Mouse (Mus musculus) 3134 (cell line): ENCODE measurements around the gene Grik5.
"Not testable (repeated sequence)": the region's sequence is repeated elsewhere in the genome, so short reads cannot be mapped to it uniquely, and the experiment has no call there.

ENCODE experiments used
- DNase-seq: peaks from one replicate; pipeline ENCODE4 v3.0.0-alpha.2; 2011; ENCODE audit warnings: low spot score; ENCODE audit not compliant: insufficient read length; ENCODE audit errors: extremely low read depth

Gene Grik5

DNA sequence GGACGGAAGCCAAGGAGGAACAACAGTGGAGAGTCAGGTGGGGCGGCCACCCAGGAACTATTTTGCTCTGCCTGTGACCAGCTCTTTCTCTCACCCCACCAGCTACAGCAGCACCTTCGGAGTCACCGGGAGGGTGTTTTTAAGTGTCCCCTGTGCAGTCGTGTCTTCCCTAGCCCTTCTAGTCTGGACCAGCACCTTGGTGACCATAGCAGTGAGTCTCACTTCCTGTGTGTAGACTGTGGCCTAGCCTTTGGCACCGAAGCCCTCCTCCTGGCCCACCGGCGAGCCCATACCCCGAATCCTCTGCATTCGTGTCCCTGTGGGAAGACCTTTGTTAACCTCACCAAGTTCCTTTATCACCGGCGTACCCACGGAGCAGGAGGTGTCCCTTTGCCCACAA lies 8.3 kb upstream of the Grik5 start:
- no peak for DNase-seq

GRCm38 (mm10) chr7:25079496-25080026 lies 7.4 kb upstream of the Grik5 start:
- no peak for DNase-seq

- DNase-seq: no peak
Measured at GRCm38 (mm10) chr7:25077414-25077755, 5.2 kb upstream of the Grik5 start.

GRCm38 (mm10) chr7:25076663-25077413 lies 4.7 kb upstream of the Grik5 start:
- DNase-seq: peak; percentile 96

GRCm38 (mm10) chr7:25076296-25076662 lies 4.1 kb upstream of the Grik5 start:
- DNase-seq: no peak

DNA sequence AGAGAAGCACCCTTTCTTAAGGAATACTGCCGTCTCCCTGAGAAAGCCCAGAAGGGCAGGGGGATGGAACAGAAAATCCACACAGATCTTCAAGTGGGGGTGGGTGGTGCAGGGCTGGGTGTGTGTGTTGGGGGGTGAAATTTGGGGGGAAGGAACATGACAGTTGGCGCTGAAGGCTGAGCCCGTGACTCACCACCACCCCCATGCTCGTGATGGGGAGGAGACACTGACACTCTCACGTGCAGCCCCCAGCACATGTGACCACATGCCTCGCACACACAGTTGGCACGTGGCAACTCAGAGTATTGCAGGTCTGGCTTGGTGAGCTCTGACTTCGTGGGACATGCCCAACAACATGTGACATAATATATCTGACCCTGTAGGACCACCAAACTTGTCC lies 1.8 kb upstream of the Grik5 start:
- DNase-seq: no peak

DNA sequence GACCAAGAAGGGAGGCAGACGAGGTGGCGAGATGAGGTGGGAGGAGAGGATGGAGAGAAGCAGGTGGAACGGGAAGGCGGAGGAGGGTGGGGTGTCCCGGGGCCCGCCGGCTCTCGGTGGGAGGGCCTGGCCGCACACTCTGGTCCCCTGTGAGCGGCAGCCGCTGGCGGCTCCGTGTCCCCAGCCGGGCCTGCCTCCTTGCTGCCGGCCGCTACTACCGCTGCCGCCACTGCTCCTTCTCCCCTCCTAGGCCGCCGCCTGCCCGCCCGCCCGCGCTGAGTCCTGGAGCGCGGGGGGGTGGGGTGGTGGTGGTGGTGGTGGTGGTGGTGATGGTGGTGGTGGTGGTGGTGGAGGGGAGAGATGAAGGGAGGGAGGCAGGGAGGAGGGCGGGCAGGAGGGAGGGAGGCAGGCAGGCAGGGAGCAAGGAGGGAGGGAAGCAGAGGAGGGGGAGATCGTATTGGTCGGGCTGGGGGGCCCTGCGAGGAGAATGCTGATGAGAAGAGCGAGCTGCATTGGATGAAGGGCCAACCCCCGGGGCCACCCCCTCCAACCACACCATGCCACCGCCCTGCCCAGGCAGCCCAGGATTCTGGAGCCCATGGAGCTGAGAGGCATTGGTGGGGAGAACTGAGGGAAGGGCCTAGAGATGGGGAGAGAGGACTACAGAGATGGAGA lies 707 bp upstream of the Grik5 start:
- no peak for DNase-seq

DNA sequence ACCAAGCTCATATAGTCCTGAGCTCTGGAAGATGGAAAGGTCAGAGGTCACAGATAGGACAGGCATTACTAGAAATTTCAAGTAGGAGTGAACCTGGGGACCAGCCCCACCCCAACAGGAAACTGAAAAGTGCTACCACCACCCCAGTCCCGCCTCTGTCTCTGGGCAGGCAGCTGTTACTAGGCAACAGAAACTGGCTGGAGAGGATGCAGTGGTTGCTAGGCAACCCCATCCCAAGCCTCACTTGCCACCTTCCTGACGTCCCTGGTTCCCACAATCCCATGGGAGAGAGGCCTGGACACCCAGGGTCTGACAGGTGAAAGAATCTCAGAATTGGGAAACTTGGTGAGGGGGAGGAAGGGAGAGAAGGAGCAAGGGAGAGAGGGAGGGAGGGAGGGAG lies 3.4 kb downstream of the Grik5 start:
- no peak for DNase-seq

- DNase-seq: no peak
Measured at GRCm38 (mm10) chr7:25067909-25068656, 4.1 kb downstream of the Grik5 start.

DNA sequence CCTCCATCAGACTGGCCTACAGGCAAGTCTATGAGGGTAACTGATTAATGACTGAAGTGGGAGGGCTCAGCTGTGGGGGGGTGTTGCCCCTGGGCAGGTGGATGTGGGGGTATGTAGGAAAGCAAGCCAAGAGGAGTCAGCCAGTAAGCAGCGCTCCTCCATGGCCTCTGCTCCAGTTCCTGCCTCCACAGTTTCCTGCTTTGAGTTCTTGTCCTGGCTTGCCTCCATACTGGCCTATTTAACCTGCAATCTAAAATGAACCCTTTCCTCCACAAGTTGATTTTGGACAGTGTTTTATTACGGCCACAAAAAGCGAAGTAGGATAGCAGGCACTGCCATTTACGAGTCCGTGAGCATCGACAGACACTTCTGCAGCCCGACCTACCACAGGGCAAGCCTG lies 4.8 kb downstream of the Grik5 start:
- DNase-seq: no peak

GRCm38 (mm10) chr7:25063900-25064299 lies 8.2 kb downstream of the Grik5 start:
- DNase-seq: no peak

DNA sequence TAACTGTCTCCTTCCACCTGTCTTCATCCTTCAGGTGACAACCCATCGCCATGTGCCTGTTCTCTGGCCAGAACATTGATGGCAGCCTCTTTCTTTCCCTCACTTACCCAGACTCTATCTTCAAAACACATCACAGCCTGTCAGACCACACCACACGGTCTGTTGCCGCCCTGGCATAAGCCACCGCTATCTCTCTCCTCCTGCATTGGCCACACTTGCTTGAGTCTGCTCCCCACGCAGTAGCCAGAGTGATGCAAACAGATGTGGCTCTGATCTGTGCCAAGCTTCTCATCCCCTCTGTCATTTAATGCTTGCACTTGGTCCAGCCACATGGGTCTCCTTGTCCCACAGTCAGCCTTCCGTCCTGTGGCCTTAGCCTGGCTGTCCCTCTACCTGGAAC lies 8.8 kb downstream of the Grik5 start:
- DNase-seq: no peak

GRCm38 (mm10) chr7:25058836-25059235 lies 13.3 kb downstream of the Grik5 start:
- no peak for DNase-seq

DNA sequence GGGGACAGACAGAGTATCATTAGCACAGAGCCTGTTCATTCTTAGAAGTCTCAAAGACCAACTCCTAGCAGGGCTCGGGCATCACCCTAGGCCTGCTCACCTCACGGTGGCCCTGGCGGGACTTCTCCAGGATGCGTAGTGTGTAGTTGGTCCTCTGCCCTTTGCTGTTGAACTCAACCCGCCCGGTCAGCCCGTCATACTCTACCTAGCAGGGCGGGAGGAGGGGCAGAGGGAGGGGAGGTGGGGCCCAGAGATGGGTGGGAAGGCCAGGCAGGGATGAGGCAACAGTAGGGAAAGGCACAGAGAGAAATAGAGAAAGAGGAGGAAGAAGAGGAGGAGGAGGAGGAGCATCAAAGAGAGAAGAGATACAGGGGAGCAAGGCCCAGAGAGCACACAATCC lies 13.8 kb downstream of the Grik5 start:
- no peak for DNase-seq

DNA sequence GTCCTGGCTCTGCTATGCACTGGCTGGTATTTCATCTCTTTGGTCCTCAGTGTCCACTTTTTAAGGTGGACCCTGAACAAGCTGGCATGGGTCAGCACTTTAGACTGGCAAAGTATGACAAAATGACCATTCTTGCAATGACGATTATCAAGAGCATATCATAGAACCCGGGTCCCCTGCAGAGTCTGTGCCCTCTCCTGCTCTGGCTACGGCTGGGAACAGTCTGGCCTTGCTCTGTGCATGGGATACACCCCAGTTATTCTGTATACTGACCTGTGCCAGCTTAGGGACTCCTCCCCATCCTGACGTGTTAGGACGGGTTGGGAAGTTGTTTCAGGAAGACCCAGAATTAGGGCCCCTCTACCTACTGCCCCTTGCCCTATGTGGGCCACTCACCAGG lies 14.3 kb downstream of the Grik5 start:
- DNase-seq: no peak

DNA sequence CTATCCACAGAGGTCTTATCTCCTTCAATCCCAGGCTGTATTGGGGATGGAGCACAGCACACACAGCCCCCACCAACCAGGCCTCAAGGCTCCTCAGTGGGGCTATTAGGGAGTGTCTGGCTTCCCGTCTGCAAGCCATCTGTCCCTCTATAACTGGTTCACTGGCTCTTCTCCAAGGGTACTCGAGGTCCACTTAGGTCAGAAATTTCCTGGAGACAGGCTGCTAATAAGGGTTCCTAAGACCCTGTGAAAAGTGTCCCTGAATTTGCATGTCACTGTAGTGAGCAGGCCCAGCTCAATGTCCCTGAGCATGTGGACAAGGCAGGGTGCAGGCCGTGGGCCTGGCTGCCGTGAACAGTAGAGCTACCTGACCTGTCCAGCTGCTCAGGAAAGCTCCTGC lies 15.2 kb downstream of the Grik5 start:
- no peak for DNase-seq

GRCm38 (mm10) chr7:25052587-25052986 lies 19.6 kb downstream of the Grik5 start:
- DNase-seq: no peak

GRCm38 (mm10) chr7:25049295-25049930 lies 22.7 kb downstream of the Grik5 start:
- no peak for DNase-seq

DNA sequence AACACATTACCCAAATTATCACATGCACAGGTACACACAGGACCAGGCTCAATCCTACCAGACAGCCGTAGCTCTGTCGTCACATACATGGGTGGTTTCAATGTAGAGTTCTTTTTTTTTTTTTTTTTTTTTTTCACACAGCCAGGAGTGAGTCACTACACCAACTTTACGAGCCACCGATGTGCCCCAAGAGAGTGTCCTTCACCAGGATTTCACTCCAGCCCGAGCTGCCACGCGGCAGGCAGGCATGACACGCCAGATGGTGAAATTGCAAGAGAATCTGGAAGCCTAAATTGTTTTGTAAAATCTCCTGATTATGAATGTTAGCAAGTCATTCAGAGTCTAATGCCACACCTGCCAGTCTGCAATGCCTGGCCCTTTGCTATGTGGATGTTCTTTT lies 24.8 kb downstream of the Grik5 start:
- DNase-seq: peak; percentile 67

GRCm38 (mm10) chr7:25044599-25044998 lies 27.5 kb downstream of the Grik5 start:
- not testable (repeated sequence) for DNase-seq

- no peak for DNase-seq
Measured at GRCm38 (mm10) chr7:25041921-25042320, 30.2 kb downstream of the Grik5 start.
